Mouse (Mus musculus) lung, postnatal 4 days (tissue): ENCODE results near the gene Srgap2.

Experiments
- DNase-seq, 2 experiments: peaks; one replicate each; pipeline ENCODE4 v3.0.0; 2021

Srgap2 gene

GRCm38 (mm10) chr1:131526371-131527270, 531 bp downstream of the Srgap2 start:
- DNase-seq, result peak; percentile 79 to 87

- peak; percentile 61 to 67 for DNase-seq
Observed at GRCm38 (mm10) chr1:131525586-131526271, 1.4 kb downstream of the Srgap2 start.

GRCm38 (mm10) chr1:131525101-131525585, 2.0 kb downstream of the Srgap2 start:
- DNase-seq, result peak; percentile 59

DNA sequence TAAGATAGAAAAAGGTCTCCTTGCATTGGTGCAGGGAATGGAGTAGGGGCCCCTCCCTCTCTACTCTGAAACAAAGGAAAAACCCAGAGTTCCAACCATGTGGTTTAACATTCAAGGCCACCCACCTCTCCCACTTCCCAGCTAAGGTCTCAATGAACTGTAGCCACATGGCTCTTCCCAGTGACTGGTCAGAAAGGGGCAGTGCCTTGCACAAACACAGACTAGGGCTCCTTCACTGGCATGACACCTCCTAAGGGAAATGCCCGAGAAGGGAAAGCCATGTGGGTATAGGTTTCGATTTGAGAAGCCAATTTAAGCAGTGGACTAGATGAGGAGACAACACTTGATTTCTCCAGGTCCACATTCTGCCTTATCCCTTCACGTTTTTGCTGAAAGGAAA, 3.4 kb downstream of the Srgap2 start:
- no peak for DNase-seq

GRCm38 (mm10) chr1:131516588-131516987, 10.6 kb downstream of the Srgap2 start:
- DNase-seq, result no peak

GRCm38 (mm10) chr1:131514197-131514596, 13.0 kb downstream of the Srgap2 start:
- DNase-seq, result no peak

DNA sequence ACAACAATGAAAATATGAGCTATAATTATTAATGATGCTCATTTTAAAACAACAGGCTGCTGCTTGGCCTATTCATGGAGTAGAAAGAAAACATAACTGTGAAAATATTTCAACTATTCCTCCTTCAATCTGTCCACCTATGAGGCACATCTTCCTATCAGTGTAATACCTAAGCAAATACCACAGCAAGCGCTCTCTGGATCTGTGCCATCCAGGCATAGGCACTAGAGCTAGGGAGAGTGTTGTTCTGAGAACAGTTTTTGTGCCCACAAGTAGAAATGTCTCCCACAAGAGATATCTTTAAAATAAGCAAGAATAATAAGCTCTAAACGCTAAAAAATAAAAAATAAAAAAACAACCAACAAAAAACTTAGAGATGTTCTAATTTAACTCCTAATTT, 14.0 kb downstream of the Srgap2 start:
- DNase-seq, result no peak

DNA sequence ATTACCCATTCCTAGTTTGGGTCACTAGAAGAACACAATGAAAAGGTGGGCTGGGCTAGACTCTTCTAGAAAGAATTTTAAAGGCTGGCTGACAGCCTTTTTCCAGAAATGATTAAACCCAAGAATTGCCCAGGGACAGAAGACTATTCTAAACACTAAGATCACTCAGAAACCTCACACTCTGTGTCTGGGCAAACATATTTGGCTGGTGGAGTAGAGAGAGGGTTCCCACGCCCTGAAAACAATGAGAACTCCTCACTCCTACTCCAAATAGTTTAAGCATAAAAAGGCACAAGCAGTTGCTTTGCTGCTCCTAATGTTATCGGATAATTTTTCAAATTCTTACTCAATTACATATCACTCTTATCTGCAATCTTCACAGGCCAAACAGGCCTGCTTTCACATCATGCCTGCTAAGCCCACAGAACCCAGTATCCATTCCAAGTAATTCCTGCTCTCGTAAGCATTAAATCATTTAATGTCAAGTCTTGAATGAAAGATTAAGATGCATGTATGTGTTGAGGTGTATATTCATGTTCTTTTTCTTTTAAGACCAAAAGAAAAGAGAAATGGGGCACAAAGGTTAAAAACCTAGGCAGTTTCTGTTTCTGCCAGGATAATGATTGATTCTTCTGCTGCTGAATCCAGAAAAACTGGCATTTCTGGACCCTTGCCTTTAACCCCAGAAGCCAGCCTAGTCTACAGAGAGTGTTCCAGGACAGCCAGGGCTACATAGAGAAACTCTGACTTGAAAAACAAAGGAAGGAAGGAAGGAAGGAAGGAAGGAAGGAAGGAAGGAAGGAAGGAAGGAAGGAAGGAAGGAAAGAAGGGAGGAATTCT, 15.3 kb downstream of the Srgap2 start:
- no peak for DNase-seq

GRCm38 (mm10) chr1:131511131-131511530, 16.0 kb downstream of the Srgap2 start:
- no peak for DNase-seq

GRCm38 (mm10) chr1:131501681-131502080, 25.5 kb downstream of the Srgap2 start:
- DNase-seq, result no peak

- DNase-seq, result no peak
Observed at GRCm38 (mm10) chr1:131498231-131498630, 28.9 kb downstream of the Srgap2 start.

DNA sequence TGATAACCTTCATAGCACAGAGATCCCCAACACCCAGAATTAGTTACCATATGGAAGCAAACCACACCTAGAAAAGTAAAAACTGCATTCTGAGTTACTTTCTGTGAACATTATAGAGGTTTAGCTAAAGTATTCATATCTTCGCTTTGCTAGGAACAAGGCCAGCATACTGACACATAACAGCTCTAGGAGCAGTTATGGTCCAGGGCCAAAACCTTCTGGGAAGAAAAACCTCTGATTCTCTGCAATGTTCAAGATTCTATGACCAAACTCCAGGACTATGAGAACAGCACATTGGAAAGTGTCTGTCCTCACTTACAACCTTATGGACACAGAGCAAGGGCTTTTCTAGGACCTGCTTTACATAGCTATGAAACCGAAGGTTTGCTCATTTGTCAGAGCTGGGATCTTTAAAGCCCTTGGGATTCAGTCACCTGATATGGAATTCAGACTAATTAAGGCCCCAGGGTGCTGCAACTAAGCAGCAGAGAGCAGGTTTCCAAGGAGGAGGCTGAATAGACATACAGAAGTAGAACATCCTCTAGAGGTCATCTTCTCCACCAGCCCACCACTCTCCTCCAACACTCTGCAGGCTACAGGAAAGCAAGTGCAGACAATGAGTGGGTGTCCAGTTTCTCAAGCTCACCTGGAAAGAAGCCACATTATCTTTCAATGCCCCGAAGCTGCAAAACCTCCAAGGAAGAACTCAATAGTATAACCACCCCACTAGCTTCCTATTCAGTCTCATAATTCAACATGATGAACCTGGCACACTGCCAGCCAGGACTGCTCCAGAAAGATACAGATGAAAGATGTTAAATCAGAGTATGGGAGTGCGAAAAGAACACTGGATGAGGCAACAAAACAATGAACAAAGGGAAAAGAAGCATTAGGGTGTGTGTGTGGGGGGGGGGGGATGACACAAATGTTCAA, 32.9 kb downstream of the Srgap2 start:
- DNase-seq, result no peak

DNA sequence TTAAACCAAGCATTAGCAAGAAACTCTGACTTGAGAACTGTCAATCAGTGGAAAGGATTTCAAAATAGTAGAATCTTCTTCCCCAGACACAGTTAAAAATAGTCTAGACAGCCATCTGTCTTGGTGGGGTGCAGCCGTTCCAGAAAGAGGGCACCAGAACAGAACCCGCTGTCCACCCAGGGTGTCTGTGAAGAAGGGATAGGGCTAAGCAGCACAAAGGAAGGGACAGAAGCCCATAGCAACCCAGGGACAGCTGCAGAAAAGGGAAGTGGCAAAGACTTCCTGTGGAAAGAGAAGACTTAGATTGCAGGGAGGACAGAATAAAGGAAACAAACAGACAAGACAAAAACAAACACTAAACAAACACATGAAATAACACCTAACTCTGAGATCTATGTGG, 34.8 kb downstream of the Srgap2 start:
- DNase-seq, result no peak

DNA sequence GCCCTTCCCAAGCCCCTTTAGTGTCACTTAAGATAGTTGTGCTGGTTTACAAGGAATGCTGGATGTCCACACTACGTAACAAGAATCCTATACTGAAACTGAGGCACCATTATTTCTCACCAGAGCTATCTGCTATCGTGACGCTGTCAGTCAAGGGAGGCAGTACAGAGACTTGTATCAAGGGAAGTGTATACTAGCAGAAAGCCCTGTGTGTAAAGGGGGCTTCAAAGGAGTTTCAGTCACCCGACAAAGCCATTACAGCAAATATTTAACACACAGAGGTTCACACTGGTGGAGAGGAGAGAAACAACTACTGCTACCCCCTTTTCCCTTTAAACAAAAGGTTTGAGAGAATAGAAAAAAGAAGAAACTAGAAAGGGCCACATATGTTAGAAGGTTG, 35.6 kb downstream of the Srgap2 start:
- no peak for DNase-seq

DNA sequence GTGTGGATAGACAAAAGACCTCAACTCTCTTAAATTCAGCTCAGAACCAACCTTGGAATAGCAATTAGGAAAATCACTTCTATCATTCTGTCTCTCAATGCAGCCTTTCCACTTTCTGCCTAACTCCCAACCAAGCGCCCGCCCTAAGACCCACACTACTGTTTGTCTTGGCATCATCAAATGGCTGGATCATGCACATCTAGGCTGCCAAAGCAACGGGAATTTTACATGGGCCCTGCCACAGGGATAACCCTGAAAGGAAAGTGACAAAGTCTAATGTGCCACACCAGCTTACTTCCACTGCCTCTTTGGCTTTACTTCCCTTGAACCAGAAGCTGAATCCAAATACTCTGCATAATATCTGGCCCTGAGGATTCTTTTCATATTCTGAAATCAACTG, 37.8 kb downstream of the Srgap2 start:
- DNase-seq, result no peak

DNA sequence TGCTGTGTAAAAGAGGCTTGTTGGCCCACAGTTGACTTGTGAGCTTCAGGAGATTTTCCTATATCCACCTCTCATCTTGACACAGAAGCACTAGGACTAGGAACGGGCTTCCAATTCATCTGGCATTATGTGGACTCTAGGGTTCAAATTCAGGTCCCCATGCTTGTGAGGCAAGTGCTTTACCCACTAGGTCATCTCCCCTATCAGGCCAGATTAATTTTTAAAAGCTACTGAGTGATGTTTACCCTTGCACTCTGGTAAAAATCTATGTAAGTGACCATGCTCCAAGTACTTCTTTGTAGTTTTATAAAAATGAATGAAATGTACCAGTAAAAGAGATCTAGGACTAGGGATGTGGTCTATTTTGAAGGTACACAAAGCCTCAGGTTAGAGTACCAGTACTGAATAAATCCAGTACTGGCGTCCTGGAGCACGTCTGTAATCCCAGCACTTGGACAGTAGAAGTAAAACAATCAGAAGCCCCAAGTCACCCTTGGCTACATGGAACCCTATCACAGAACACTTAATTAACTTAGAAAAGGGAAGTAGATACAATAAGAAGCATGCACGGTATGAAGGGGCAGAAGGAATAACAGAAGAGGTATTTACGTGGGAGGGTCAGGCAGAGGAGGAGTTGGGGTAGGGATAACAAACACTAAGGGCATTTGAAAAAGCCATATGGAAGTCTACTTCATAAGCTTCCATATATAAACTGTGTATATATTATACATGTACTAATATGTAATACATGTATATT, 40.9 kb downstream of the Srgap2 start:
- no peak for DNase-seq

- no peak for DNase-seq
Observed at GRCm38 (mm10) chr1:131482242-131482641, 44.9 kb downstream of the Srgap2 start.

DNA sequence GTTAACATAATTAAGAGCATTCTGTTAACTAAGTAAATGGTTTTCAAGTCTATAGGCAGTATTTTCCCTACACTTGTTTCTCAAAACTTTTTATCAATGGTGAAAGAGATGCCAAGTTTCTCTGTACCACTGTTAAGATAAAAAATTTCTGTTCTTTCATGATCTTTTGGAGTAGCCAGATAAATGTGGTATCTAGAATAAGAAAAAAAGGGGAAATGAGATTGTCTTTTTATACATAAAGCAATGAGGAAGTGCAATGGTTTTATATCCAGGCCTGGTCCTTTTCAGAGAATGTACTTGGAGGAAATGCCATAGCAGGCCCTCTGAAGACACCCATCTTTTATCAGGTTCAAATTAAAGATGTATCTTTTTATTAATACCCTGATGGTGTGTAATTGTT, 45.8 kb downstream of the Srgap2 start:
- DNase-seq, result no peak

GRCm38 (mm10) chr1:131478770-131479305, 48.3 kb downstream of the Srgap2 start:
- no peak for DNase-seq

DNA sequence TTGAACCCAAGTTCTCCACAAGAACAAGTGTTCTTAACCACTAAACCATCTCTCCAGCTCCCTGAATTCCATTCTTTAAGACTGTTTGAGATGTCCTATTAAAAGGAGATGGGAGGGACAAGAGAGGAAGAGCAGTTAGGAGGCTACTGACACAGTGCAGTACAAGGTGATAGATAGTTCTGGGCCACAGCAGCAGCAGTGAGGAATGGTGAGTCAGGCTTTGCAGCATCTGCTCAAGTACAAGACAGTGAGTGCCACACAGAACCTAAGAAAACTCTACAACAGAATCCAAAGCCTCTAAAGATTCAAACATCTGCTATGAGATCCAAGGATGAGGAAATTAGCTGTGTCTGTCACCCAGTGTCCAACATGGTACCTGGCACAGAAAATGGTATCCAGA, 51.8 kb downstream of the Srgap2 start:
- no peak for DNase-seq

- no peak for DNase-seq
Observed at GRCm38 (mm10) chr1:131473631-131474118, 53.5 kb downstream of the Srgap2 start.
